Mouse (Mus musculus) left cerebral cortex, postnatal 36 days (tissue): Measurements from ENCODE around the gene Clybl. TPM values are rescaled to one million over a fixed set of nuclear protein-coding genes. Genes with fewer than 3 reads are reported as not detected.

Experiments used
- DNase-seq, 2 experiments: peaks; one replicate each; pipeline ENCODE4 v3.0.0; 2021 to 2022; ENCODE audit warnings: low spot score in 2 of 2, mixed read lengths in 1 of 2
- intact Hi-C: fragments of 180-260 bp; cut with DNase I; formaldehyde crosslinking; loops from one replicate; pipeline ENCODE4 v1.15.1; 2025
- total RNA-seq, 2 experiments: library from RNA; stranded (reverse); gene quantifications; 2 replicates each; pipeline ENCODE4 v1.2.3; 2021

Gene Clybl
- total RNA-seq, 2 experiments from 2014 or later = 21.2 to 31.3 TPM

- DNase-seq = peak in 1 of 2 experiments; percentile 12
- intact Hi-C loops = no loop called here
Observed at GRCm38 (mm10) chr14:122344272-122345224, 163.0 kb downstream of the Clybl start.

- intact Hi-C loops = no loop called here
- no peak for DNase-seq
Observed at GRCm38 (mm10) chr14:122348069-122348468, 166.6 kb downstream of the Clybl start.

- intact Hi-C loops = no loop called here
- DNase-seq = no peak
Observed at GRCm38 (mm10) chr14:122349326-122349725, 167.8 kb downstream of the Clybl start.

GRCm38 (mm10) chr14:122349761-122350160 is 168.3 kb downstream of the Clybl start:
- no peak for DNase-seq
- intact Hi-C loops = no loop called here

- intact Hi-C loops = no loop called here
- no peak for DNase-seq
Observed at GRCm38 (mm10) chr14:122350766-122351165, 169.3 kb downstream of the Clybl start.

- intact Hi-C loops = no loop called here
- no peak for DNase-seq
Observed at GRCm38 (mm10) chr14:122357316-122357715, 175.8 kb downstream of the Clybl start.

GRCm38 (mm10) chr14:122358592-122358991 is 177.1 kb downstream of the Clybl start:
- intact Hi-C loops = no loop called here
- no peak for DNase-seq

GRCm38 (mm10) chr14:122359136-122359905 is 177.8 kb downstream of the Clybl start:
- intact Hi-C loops = no loop called here
- DNase-seq = no peak

- DNase-seq = no peak
- intact Hi-C loops = no loop called here
Observed at GRCm38 (mm10) chr14:122361807-122362206, 180.3 kb downstream of the Clybl start.

GRCm38 (mm10) chr14:122363156-122363555 is 181.7 kb downstream of the Clybl start:
- DNase-seq = no peak
- intact Hi-C loops = no loop called here

- intact Hi-C loops = no loop called here
- DNase-seq = no peak
Observed at GRCm38 (mm10) chr14:122364026-122364425, 182.5 kb downstream of the Clybl start.

- DNase-seq = no peak
- intact Hi-C loops = no loop called here
Observed at GRCm38 (mm10) chr14:122367252-122367868, 185.9 kb downstream of the Clybl start.

GRCm38 (mm10) chr14:122367882-122368418 is 186.4 kb downstream of the Clybl start:
- intact Hi-C loops = no loop called here
- DNase-seq = no peak

GRCm38 (mm10) chr14:122368501-122368900 is 187.0 kb downstream of the Clybl start:
- intact Hi-C loops = no loop called here
- DNase-seq = no peak

- intact Hi-C loops = no loop called here
- DNase-seq = no peak
Observed at GRCm38 (mm10) chr14:122371979-122372378, 190.5 kb downstream of the Clybl start.

GRCm38 (mm10) chr14:122373458-122373857 is 192.0 kb downstream of the Clybl start:
- DNase-seq = no peak
- intact Hi-C loops = no loop called here

- intact Hi-C loops = no loop called here
- no peak for DNase-seq
Observed at GRCm38 (mm10) chr14:122374285-122374997, 192.9 kb downstream of the Clybl start.

- intact Hi-C loops = no loop called here
- no peak for DNase-seq
Observed at GRCm38 (mm10) chr14:122375070-122375811, 193.7 kb downstream of the Clybl start.
